Mouse (Mus musculus) liver, adult 10 weeks (tissue): ENCODE results near the gene Rnf220. TPM values are rescaled to one million over a fixed set of nuclear protein-coding genes. Genes with fewer than 3 reads are reported as not detected.

ENCODE experiments used
- polyA plus RNA-seq: library from polyadenylated mRNA; stranded (reverse); fragments of 350-450 nt; fragmentation: Illumina TruSeq; extraction: RNeasy Lipid Tissue Mini Kit (QIAGEN cat#74804); gene quantifications from one replicate; pipeline ENCODE4 v1.2.3, GENCODE M21; 2014; ENCODE audit warnings: low read depth, low replicate concordance

Rnf220 gene
- polyA plus RNA-seq: 3.6 TPM

GRCm38 (mm10) chr4:117496482-117497165 lies at the start of gene Rnf220:
Gene Rnf220, minus strand, starts transcription at chr4:117497052.

DNA sequence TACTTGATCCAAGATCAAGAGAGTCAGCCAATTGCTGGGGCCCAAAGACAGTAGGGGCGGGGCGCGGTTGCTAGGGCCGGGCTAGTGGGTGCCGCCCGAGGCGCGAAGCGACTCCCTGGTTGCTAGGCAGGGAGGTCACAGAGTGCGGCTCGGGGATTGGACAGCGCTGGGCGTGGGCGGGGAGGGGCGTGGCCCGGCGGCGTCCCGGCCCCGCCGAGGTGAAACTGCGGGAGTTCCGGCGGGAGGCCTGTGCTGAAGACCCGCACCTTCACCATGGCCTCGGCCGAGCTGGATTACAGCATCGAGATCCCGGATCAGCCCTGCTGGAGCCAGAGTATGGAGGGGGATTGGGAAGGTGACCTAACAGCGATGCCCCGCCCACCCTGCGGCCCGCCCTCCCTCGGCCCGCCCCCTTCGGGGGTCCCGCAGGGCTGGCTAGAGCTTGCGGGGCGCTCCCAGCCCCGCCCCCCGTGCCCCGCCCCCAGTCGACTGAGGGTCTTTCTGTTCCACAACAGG lies 245.0 kb downstream of the Rnf220 start, which contains the start of the genes Tmem53 and Armh1:
Gene Tmem53 (plus strand): TSS at position 151 of the 516 bp plus-strand sequence.
Gene Armh1 (minus strand): TSS at position 325 of the 516 bp plus-strand sequence.

Other genes starting within 250 kb of the Rnf220 start
- gene Tmem53, start 245.1 kb downstream of the Rnf220 start, polyA plus RNA-seq: 1.5 TPM
- not detected for gene Armh1, start 244.9 kb downstream of the Rnf220 start, polyA plus RNA-seq
- 8.1 TPM for gene Eri3, start 53.3 kb upstream of the Rnf220 start, polyA plus RNA-seq
- gene Dmap1, start 185.2 kb upstream of the Rnf220 start, polyA plus RNA-seq: 1.2 TPM
- gene Gm12845, start 227.4 kb upstream of the Rnf220 start, polyA plus RNA-seq: not detected